Mouse (Mus musculus): ENCODE data around the gene Itpkc. TPM values are rescaled to one million over a fixed set of nuclear protein-coding genes. Genes with fewer than 3 reads are reported as not detected.

Itpkc gene
- polyA plus RNA-seq (2014; fragmentation: Illumina TruSeq; extraction: RNeasy Lipid Tissue Mini Kit (QIAGEN cat#74804)): 0.48 TPM

DNA sequence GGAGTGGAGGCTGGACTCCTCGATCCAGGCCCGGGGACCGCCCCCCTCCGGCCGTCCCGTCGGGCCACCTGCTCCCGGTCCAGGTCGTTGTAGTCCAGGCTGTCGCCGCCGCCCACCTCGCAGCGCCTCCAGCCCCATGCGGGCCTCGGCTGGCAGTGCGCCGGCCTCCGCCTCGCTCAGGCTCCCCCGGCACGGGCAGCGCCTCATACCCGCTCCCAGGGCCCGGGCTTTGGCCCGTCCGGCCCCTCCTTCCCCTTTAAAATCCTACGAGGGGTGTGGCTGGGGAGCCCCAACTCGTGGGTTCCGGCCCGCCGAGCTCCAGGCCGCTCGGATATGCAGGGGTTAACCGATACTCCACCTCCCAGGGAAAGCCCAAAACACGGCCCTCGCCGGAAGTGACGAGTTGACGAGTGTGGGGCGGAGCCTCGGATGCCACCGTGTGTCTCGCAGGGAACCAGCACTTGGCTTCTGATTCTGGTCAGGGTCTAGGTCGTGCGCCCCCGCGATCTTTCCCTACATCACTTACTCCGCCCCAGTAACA lies at the start of gene Itpkc:
TSS of gene Itpkc (minus strand) at position 381 of the 541 bp plus-strand sequence.

DNA sequence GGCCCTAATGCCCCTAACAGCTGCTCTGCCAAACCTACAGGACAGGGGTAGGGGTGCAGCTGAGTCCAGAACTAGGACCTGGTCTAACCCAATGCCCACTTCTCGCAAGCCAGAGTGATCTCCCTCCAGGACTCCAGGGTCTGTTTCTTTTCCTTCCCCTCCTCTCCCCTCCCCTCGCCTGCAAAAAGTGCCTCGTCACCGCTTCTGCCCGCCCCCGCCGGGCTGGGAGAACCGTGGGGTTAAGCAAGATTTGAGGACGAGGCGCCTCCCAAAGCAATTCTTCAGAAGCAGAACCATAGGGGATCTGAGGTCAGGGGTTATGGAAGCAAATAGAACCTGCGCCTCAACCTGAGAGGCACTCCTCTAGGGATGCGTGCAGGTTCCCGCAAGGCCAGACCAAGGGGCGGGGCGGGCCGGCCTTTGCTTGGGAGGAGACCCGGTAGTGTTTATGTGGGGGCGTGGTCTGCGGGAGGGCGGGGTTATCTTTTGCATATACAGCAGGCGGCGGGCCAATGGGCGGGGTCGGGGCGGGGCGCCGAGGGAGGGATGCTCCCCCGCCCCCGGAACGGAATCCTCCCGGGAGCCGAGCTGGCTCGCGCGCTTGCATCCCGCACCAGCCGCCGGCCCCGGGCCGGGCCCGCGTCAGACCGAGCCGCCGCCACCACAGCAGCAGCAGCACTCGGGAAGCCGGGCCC lies 29.9 kb upstream of the Itpkc start, which contains the start of gene Numbl:
TSS of gene Numbl (plus strand) at position 229 of the 695 bp plus-strand sequence.

DNA sequence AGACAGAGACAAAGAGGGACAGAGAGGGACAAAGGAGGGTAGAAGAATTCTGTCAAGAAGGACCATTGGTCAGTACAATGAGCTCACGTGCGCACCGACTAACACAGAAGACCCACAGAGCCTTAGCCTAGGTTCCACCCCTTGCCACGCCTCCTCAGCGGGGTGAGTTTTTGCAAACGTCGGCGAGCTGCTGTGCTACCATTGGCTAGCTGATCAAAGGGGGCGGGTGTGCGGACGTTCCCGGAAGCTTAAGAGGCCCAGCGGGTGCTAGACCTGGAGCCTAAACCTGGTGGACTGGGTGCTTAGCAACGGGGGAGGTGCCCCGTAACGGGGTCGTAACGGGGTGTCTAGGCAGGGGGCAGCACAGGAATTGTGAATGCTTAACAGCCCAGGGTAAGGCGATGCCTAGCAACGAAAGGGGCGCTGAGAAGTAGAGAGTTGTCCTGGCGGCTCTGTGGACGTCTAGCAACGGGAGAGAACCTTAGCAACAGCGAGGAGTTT lies 4.4 kb upstream of the Itpkc start, which contains the start of gene Coq8b:
TSS of gene Coq8b (plus strand) at position 243 of the 501 bp plus-strand sequence.

DNA sequence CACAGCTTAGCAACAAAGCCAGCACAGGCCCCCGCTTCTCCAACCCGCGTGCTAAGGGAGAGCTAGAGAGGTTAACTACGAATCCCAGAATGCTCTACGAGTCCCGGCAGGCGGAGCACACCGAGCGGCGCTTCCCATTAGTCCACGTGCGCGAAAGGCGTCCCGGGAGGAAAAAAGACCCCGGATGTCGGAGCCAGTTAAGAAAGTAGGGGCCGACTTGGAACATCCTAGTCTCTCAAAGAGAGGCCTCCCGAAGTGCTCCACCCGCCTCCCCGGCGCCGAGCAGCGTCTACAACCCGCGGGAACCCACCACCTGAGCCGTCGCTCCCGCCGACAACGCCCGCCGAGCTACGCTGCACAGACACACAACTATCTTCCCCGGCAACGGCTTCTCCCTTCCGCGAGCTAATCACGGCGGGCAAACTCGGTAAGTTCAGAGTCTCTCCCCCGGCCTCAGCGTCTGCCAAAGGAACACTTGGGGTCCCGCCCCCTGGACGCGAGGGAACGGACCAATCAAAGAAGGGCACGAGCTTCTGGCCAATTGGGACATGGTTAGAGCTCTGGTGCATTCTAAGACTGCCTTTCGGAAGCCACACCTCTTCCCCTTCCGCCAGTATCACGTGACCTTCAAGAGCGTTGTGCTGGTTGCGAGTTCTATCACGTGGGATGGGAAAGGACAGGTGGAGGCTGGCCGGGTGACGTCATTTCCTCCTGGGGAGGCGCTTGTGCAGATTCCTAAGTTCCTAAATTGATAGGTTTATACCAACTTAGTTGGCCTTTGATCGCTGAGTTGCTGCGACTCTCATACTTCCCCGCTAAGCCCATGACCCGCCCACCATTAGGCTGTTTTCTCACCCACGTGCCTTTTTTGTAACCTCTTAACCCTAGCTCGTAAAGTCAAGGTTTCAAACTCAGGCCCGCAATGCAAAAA lies 32.5 kb downstream of the Itpkc start, which contains the start of the genes BC024978 and Snrpa:
TSS of gene BC024978 (plus strand) at position 101 of the 931 bp plus-strand sequence.
TSS of gene Snrpa (minus strand) at position 591 of the 931 bp plus-strand sequence.

DNA sequence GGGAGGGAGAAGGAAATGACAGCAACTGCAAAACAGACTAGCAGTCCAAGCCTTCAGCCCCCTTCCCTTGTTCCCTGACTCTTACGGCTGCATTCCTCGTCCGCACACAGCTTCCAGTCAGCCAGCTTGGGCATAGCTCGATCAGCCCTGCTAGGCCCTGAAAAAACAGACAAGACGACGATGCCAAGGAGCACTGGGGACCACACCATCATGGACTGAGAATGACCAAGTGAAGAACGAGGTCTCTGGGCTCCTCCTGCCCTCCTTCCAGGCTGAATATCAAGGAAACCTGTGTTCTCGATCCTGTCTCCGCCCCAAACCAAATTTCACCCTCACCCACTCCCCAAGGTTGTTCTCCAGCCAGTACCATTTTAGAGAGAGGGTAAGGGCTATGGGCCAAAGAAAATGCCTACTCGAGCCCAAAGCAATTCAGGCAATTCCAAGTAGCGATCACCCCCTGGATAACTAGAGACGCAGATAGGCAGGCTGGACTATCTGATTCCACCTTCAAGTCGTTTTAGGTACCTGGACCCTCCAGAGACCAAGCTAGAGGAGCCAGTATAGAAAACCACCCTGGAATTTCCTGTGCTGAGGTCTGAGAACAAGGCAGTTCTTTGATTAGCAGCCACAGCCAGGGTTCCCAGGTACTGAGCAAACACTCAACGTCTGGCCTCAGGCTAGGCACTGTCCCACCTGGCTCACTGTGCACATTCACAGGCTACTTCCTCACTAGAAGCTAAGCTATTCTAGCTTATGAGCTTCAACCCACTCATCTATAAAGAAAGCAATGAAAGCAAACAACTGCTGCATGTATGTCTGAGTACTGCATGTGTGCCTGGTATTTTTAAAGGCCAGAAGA lies 47.4 kb downstream of the Itpkc start, which contains the start of the genes Gm21983 and Mia:
TSS of gene Gm21983 (minus strand) at position 250 of the 859 bp plus-strand sequence.
TSS of gene Mia (minus strand) at position 321 of the 859 bp plus-strand sequence.

DNA sequence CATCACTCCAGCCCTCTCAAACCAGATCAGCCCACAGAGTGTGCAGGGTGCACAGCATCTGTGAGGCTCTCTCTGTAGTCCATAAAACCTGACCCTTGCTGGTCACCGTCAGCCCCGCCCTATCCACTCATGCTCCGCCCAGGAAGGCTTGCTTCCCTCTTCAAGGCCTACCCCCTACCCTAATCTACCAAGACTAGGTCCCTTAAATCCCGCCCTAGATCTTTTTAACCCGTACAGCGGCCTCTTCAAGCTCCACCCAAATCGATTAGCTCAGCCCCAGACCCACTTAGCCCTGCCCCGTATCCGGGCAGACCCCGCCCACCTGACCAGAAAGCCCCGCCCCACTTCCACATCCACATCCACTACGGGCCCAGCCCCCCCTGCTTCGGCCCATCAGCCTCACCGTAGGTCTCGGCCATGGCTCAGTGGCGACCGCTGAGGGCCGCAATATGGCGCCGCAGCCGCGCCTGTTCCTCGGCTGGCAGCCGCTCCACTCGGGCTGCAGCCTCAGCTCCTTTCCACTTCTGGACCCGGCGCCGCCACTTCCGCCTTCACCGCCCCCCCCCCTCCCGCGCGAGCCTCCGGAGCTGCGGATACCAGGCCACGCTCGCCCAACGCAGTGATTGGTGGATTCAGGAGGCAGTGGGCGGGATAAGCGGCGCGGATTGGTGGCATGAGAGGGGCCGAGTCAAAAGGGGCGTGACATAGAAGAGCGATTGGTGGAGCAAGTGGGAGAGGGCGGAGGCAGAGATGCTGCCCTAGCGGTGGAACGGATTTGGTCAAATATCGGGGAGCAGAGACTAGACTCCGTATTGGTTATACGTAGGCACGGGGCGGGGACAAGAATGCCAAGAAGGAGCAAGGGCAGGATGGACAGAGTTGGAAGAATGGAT lies 49.9 kb downstream of the Itpkc start, which contains the start of gene Rab4b:
TSS of gene Rab4b (minus strand) at position 573 of the 893 bp plus-strand sequence.

DNA sequence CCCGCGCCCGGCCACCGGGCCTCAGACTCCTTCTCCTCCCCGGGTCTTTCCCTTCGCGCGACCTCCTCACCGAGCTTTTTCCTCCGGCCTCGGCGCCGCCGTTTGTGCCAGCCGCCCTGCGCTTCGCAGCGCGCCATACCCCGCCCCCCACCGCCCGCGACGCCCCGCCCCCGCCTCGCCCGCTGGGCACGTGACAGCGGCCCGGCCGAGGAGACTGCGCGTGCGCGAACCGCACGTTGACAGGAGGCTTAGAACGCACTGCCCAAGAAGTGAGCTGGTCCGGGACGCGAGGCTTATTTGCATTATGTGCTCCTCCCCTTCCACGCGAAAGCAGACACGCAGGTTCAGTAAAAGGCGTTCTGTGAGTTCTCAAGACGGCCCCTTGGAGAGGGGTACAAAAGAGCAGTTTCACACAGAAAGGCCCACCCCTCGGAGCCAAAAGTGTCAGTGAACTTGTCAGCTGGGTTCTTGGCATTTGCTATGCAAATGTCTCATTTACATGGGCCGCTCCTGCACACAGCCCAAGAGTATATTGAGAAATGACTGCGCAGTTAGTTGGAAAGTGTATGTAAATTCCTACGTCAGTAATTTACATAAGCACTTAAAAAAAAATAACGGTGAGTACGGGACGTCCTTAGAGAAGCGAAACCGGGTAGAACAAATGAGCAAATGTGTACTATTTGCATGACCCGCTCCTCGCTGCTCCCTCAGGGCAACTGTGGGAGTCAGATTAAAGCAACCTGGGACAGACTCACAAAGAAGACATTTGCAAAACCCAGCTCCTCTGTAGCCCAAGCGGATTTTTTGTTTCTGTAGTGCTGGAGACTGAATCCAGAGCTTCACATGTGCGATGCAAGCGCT lies 61.6 kb downstream of the Itpkc start, which contains the start of gene Egln2:
TSS of gene Egln2 (minus strand) at position 189 of the 861 bp plus-strand sequence.

Other genes starting within 250 kb of the Itpkc start
- not detected for gene Cyp2a12, start 199.6 kb downstream of the Itpkc start, polyA plus RNA-seq (2014; fragmentation: Illumina TruSeq; extraction: RNeasy Lipid Tissue Mini Kit (QIAGEN cat#74804))
- gene Cyp2f2, start 108.8 kb downstream of the Itpkc start, polyA plus RNA-seq (2014; fragmentation: Illumina TruSeq; extraction: RNeasy Lipid Tissue Mini Kit (QIAGEN cat#74804)): 1.7 TPM
- gene Cyp2t4, start 74.9 kb downstream of the Itpkc start, polyA plus RNA-seq (2014; fragmentation: Illumina TruSeq; extraction: RNeasy Lipid Tissue Mini Kit (QIAGEN cat#74804)): not detected
- 2.4 TPM for gene Egln2, start 61.9 kb downstream of the Itpkc start, polyA plus RNA-seq (2014; fragmentation: Illumina TruSeq; extraction: RNeasy Lipid Tissue Mini Kit (QIAGEN cat#74804))
- gene Rab4b, start 49.8 kb downstream of the Itpkc start, polyA plus RNA-seq (2014; fragmentation: Illumina TruSeq; extraction: RNeasy Lipid Tissue Mini Kit (QIAGEN cat#74804)): 1.2 TPM
- not detected for gene Gm21983, start 47.6 kb downstream of the Itpkc start, polyA plus RNA-seq (2014; fragmentation: Illumina TruSeq; extraction: RNeasy Lipid Tissue Mini Kit (QIAGEN cat#74804))
- gene Mia, start 47.5 kb downstream of the Itpkc start, polyA plus RNA-seq (2014; fragmentation: Illumina TruSeq; extraction: RNeasy Lipid Tissue Mini Kit (QIAGEN cat#74804)): not detected
- 7.6 TPM for gene BC024978, start 32.9 kb downstream of the Itpkc start, polyA plus RNA-seq (2014; fragmentation: Illumina TruSeq; extraction: RNeasy Lipid Tissue Mini Kit (QIAGEN cat#74804))
- 6.0 TPM for gene Snrpa, start 32.4 kb downstream of the Itpkc start, polyA plus RNA-seq (2014; fragmentation: Illumina TruSeq; extraction: RNeasy Lipid Tissue Mini Kit (QIAGEN cat#74804))
- gene Coq8b, start 4.4 kb upstream of the Itpkc start, polyA plus RNA-seq (2014; fragmentation: Illumina TruSeq; extraction: RNeasy Lipid Tissue Mini Kit (QIAGEN cat#74804)): 0.68 TPM
- 0.51 TPM for gene Numbl, start 29.8 kb upstream of the Itpkc start, polyA plus RNA-seq (2014; fragmentation: Illumina TruSeq; extraction: RNeasy Lipid Tissue Mini Kit (QIAGEN cat#74804))
- not detected for gene Ltbp4, start 109.0 kb upstream of the Itpkc start, polyA plus RNA-seq (2014; fragmentation: Illumina TruSeq; extraction: RNeasy Lipid Tissue Mini Kit (QIAGEN cat#74804))
- gene Shkbp1, start 127.4 kb upstream of the Itpkc start, polyA plus RNA-seq (2014; fragmentation: Illumina TruSeq; extraction: RNeasy Lipid Tissue Mini Kit (QIAGEN cat#74804)): 0.54 TPM
- gene Gm20479, start 128.8 kb upstream of the Itpkc start, polyA plus RNA-seq (2014; fragmentation: Illumina TruSeq; extraction: RNeasy Lipid Tissue Mini Kit (QIAGEN cat#74804)): not detected
- not detected for gene Sptbn4, start 219.0 kb upstream of the Itpkc start, polyA plus RNA-seq (2014; fragmentation: Illumina TruSeq; extraction: RNeasy Lipid Tissue Mini Kit (QIAGEN cat#74804))
- not detected for gene Blvrb, start 219.3 kb upstream of the Itpkc start, polyA plus RNA-seq (2014; fragmentation: Illumina TruSeq; extraction: RNeasy Lipid Tissue Mini Kit (QIAGEN cat#74804))
- 2.0 TPM for gene Sertad3, start 245.1 kb upstream of the Itpkc start, polyA plus RNA-seq (2014; fragmentation: Illumina TruSeq; extraction: RNeasy Lipid Tissue Mini Kit (QIAGEN cat#74804))